Mouse (Mus musculus) intestine, postnatal 0 days (tissue): ENCODE data around the gene Kncn. TPM values are rescaled to one million over a fixed set of nuclear protein-coding genes. Genes with fewer than 3 reads are reported as not detected.

ENCODE experiments used
- ATAC-seq: fragments of 200-750 bp; cut with Nextera tagmentation; 2 replicates; pipeline ENCODE4 v1.8.0; 2017; ENCODE audit warnings: mild to moderate bottlenecking, moderate TSS enrichment, moderate library complexity
- H3K27ac ChIP-seq: fragments of 300-500 bp; sonication (generic); 2 replicates; pipeline ENCODE4 v1.5.1; 2014; ENCODE audit warnings: mild to moderate bottlenecking, low read depth, low read length, moderate library complexity
- H3K27me3 ChIP-seq: fragments of 300-500 bp; sonication (generic); replicated peaks from 2 replicates; pipeline ENCODE4 v1.6.1; 2014; ENCODE audit warnings: low read length, mixed read lengths; ENCODE audit not compliant: control insufficient read depth, insufficient read depth
- H3K36me3 ChIP-seq: fragments of 300-500 bp; sonication (generic); 2 replicates; pipeline ENCODE4 v1.6.1; 2014; ENCODE audit warnings: mild to moderate bottlenecking, moderate library complexity; ENCODE audit not compliant: control insufficient read depth, insufficient read depth
- H3K4me1 ChIP-seq: fragments of 300-500 bp; sonication (generic); replicated peaks from 2 replicates; pipeline ENCODE4 v1.6.1; 2014; ENCODE audit warnings: antibody characterized with exemption, low read length, mixed read lengths; ENCODE audit not compliant: control insufficient read depth, insufficient read depth
- H3K4me2 ChIP-seq: fragments of 300-500 bp; sonication (generic); replicated peaks from 2 replicates; pipeline ENCODE4 v1.6.1; 2014; ENCODE audit warnings: low read depth, mild to moderate bottlenecking, moderate library complexity
- H3K4me3 ChIP-seq: fragments of 300-500 bp; sonication (generic); 2 replicates; pipeline ENCODE4 v1.5.1; 2014; ENCODE audit warnings: low read depth, low read length
- H3K9ac ChIP-seq: fragments of 300-500 bp; sonication (generic); 2 replicates; pipeline ENCODE4 v1.6.1; 2014; ENCODE audit warnings: mild to moderate bottlenecking, low read depth, low read length
- H3K9me3 ChIP-seq: fragments of 300-500 bp; sonication (generic); 2 replicates; pipeline ENCODE4 v1.6.1; 2016; ENCODE audit warnings: mixed run types; ENCODE audit not compliant: control insufficient read depth
- CTCF ChIP-seq: sonication (generic); IDR thresholded peaks from 2 replicates; pipeline ENCODE4 v1.5.1; 2016; ENCODE audit warnings: low read depth, mild to moderate bottlenecking, control low read depth, antibody characterized with exemption, moderate library complexity
- WGBS: fragments of 180-500 bp; shearing (Covaris S2); extraction: QIAGEN DNeasy Blood & Tissue Kit; methylation state at CpG from one replicate; pipeline ENCODE4 v1.1.7; 2014; 5-methylcytosine and 5-hydroxymethylcytosine counted together
- polyA plus RNA-seq: library from polyadenylated mRNA; unstranded; fragments of >200 nt; fragmentation: Nextera tagmentation; extraction: Ambion mirVana; gene quantifications from 2 replicates; pipeline ENCODE4 v1.2.1, GENCODE M21; 2015

Kncn gene
- not detected in 2 replicates for polyA plus RNA-seq

DNA sequence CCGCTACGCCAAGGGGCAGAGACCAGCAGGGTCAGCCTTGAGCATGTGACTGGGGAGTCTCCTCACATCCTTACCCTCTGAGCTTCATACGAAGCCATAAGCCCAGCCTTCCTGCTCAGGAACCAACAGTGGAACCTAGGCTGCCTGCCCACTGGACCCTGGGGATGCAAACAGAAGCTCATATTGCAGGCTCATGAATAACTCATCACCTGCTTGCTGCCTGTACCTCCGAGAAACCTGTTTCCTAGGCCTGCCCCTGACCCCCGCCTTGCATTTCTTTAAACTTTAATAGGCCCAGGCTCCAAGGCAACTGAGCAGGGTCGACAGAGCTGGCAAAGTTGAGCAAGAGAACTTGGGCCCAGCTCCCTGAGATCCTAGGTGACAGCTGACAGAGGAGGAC, at the start of gene Kncn:
TSS of gene Kncn (plus strand) at position 379 of the 400 bp plus-strand sequence.
- ATAC-seq, result no peak
- no peaks in the 10 kb centered on the region for H3K9me3 ChIP-seq
- WGBS, result 73% methylated on average over 6 of the region's 6 CpGs

DNA sequence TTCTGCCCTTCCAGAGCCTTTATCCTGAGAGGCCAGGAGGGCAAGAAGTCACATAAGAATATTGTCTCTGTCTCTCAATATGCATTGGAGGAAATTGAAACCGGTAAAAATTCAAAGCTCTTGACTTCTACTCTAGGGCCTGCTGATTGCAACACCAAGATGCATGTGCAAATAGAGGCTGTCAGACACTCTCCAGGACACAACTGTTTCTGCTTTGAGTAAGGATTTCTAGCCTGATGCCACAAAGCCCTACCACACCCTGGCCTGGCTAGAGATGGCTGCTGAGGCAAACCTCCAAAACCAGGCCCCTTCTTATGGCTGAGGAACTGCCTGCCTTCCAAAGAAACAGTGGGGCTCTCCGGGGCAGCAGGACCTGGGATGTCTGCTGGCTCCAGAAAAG, 48.6 kb upstream of the Kncn start:
- no peaks in the 10 kb centered on the region for H3K9me3 ChIP-seq
- no peak overlapping the region for H3K4me2 ChIP-seq
- H3K27ac ChIP-seq, result no peak overlapping the region
- H3K9ac ChIP-seq, result no peak overlapping the region
- 62% methylated on average over 2 of the region's 2 CpGs for WGBS
- ATAC-seq, result no peak
- TF ChIP-seq CTCF, result no peak
- no peak overlapping the region for H3K4me3 ChIP-seq
- no peaks in the 10 kb centered on the region for H3K27me3 ChIP-seq
- H3K36me3 ChIP-seq, result peaks cover 52% of the 10 kb centered on the region
- no peaks in the 10 kb centered on the region; the same call in 1 of the 2 replicates for H3K4me1 ChIP-seq

More for the DNA sequence above, at the start of gene Kncn:
- no peak for TF ChIP-seq CTCF
- Histone ChIP-seq H3K4me1 (no peaks in the 10 kb centered on the region), H3K27me3 (0 out of 2 replicates have a peak, but pooled peaks cover 3% of the 10 kb centered on the region), H3K36me3 (no peaks in the 10 kb centered on the region), H3K4me3 (no peak within 1 kb of the TSS), H3K9ac (no peak within 1 kb of the TSS; the same call in 1 of the 2 replicates), H3K27ac (no peak within 1 kb of the TSS), H3K4me2 (no peak within 1 kb of the TSS)

DNA sequence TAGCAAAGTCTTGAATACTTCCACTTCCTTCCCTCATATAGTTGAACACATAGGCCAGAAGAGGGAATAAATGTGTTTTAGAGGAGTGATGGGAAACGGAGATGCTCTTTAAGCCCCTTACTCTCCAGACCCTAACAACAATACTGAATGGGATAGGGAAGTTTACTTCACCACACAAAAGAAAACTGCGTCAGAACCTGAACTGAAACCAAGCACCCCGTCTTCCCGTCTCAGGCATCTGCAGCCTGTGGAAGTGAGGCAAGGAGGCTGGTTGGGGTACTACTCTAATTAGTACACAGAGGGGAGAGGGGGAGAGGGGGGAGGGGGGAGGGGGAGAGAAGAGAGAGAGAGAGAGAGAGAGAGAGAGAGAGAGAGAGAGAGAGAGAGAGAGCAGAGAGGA, 46.0 kb upstream of the Kncn start:
- Histone ChIP-seq H3K27ac (no peak overlapping the region), H3K36me3 (peaks cover 29% of the 10 kb centered on the region), H3K4me1 (no peaks in the 10 kb centered on the region; the same call in 1 of the 2 replicates), H3K9ac (no peak overlapping the region), H3K4me2 (peak overlapping the region; percentile 85), H3K9me3 (no peaks in the 10 kb centered on the region), H3K27me3 (no peaks in the 10 kb centered on the region), H3K4me3 (peak overlapping the region; percentile 84; the same call in 1 of the 2 replicates)
- ATAC-seq, result no peak
- TF ChIP-seq CTCF, result no peak
- WGBS, result 66% methylated on average over 4 of the region's 4 CpGs

DNA sequence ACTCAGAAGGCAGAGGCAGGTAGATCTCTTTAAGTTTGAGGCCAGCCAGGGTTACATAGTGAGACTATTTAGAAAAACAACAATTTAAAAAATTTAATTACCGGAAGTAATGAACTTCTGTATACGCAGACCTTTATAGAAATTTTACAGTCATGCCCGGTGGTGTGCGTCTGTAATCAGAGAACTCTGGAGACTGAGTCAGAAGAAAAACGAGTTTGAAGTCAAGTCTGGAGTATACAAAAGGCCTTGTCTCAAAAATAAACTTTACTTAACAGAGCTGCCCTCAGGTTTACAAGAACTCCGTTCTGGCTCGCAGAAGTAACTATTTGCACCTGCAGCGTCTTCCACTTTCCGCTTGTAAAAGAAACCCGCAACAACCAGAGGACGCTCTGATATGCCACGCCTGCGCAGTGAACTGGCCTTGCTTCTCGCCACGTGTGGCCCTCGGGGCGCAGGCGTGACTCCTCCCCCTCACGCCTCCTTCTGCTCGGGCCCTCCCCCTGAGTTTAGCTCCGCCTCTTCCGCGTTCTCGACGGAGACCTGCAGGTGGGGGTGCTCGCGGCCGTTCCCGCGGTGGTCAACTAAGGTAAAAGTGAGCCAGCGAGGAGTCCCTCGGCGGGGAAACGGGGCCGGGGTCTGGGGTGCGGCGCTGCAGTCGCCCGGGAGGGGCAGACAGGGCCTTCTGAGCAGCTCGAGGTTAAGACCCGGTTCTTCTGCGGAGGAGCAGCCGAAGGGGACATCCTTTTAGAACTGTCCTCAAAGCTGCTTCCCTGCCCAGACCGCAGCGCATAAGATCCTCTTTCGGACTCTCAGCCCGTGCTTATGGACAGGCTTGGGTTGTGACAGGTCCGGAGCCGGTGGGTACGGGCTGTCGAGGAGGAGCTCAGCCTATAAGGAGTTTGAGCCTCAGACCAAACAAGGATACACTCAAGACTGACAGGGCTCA, 45.2 kb upstream of the Kncn start, which contains the start of gene Mknk1:
TSS of gene Mknk1 (plus strand) at position 503 of the 946 bp plus-strand sequence.
- TF ChIP-seq CTCF, result peak; percentile 46
- under 1% methylated on average over 51 of the region's 51 CpGs for WGBS
- Histone ChIP-seq H3K9ac (peak within 1 kb of the TSS; percentile 83), H3K27me3 (no peaks in the 10 kb centered on the region), H3K4me2 (peak within 1 kb of the TSS; percentile 85), H3K27ac (peak within 1 kb of the TSS; percentile 57; the same call in 1 of the 2 replicates), H3K9me3 (no peaks in the 10 kb centered on the region), H3K4me3 (peak within 1 kb of the TSS; percentile 84), H3K4me1 (no peaks in the 10 kb centered on the region; the same call in 1 of the 2 replicates), H3K36me3 (peaks cover 21% of the 10 kb centered on the region)
- peak; percentile 91 for ATAC-seq

DNA sequence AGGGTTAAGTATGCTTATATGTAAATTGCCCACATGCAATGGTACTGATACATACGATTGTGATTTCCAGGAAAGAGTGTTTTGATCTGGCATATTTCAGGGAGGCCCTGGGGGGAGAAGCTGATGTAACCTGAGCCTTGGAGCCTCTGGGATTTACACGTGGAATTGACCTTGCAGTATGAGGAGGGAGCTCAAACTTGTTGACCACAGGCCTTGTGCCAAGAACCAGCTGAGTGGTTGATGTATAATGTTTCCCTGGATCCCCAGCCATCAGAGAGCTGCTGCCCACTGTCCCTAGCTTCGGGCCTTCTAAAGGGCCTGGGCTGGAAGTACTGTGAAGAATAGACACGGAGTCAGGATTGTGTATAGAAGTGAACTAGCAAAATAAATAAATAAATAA, 44.2 kb upstream of the Kncn start:
- no peaks in the 10 kb centered on the region for H3K27me3 ChIP-seq
- 0 out of 2 replicates have a peak overlapping the region, but pooled peaks have one; percentile 83 for H3K9ac ChIP-seq
- TF ChIP-seq CTCF, result no peak
- no peak for ATAC-seq
- peaks cover 11% of the 10 kb centered on the region for H3K36me3 ChIP-seq
- peak overlapping the region; percentile 84 for H3K4me3 ChIP-seq
- 53% methylated on average over 4 of the region's 4 CpGs for WGBS
- no peak overlapping the region for H3K27ac ChIP-seq
- no peaks in the 10 kb centered on the region; the same call in 1 of the 2 replicates for H3K4me1 ChIP-seq
- no peaks in the 10 kb centered on the region for H3K9me3 ChIP-seq
- peak overlapping the region; percentile 85 for H3K4me2 ChIP-seq

DNA sequence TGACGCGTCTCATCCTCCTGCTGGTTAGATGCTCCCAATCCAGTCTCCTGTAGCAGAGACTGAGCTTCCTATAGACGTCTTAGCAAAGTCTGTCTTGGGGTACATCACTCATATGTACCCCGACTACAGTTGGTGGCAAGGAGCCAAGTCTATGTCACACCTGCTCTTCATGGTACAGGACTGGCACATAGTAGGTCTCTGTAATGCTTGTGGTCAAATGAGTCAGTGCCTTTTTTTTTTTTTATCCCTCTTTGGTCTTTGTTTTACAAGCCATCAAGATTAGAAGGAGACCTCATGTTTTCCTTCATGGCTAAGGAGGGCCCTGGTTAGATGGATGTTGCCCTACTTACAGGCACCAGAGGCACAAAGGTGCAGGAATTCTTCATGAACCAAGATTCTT, 43.4 kb upstream of the Kncn start:
- ATAC-seq, result no peak
- WGBS, result 87% methylated on average over 4 of the region's 4 CpGs
- H3K9ac ChIP-seq, result no peak overlapping the region
- peaks cover 3% of the 10 kb centered on the region; the same call in 1 of the 2 replicates for H3K36me3 ChIP-seq
- no peak overlapping the region for H3K27ac ChIP-seq
- no peaks in the 10 kb centered on the region for H3K27me3 ChIP-seq
- no peaks in the 10 kb centered on the region for H3K9me3 ChIP-seq
- no peaks in the 10 kb centered on the region; the same call in 1 of the 2 replicates for H3K4me1 ChIP-seq
- no peak overlapping the region for H3K4me2 ChIP-seq
- no peak overlapping the region for H3K4me3 ChIP-seq
- TF ChIP-seq CTCF, result no peak
